Mouse (Mus musculus): Measurements from ENCODE around the gene Lep. TPM values are rescaled to one million over a fixed set of nuclear protein-coding genes. Genes with fewer than 3 reads are reported as not detected.

The Lep gene
- polyA plus RNA-seq, 1 experiment: 3.0 TPM

DNA sequence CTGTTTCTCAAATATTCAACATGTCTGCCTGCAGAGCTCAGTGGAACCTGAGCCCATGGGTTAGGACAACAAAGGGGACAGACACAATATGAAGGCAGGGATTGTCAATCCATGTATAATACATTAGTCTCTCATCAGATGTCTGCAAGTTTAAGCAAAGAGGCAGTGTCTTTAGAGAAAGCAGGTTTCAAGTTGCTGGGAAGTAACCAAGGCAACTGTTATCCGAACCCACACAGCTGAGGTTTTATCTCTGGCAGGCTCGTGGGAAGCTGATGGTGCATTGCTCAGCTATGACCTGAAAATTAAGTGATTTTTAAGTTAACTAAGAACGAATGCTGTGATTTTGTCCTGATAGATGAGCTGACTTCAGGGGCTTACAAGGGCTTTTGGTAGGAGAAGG lies 40.4 kb downstream of the Lep start:
- Histone ChIP-seq H3K27ac (ENCODE audit: control insufficient read depth, insufficient read depth, low read length) (no peak overlapping the region), H3K4me3 (ENCODE audit: control insufficient read depth, insufficient read depth, low read length) (no peak overlapping the region), H3K36me3 (ENCODE audit: control insufficient read depth, insufficient read depth, low read length) (no peaks in the 10 kb centered on the region), H3K4me1 (replicated peaks; ENCODE audit: control insufficient read depth, insufficient read depth, low read length) (no peaks in the 10 kb centered on the region), H3K27me3 (ENCODE audit: control insufficient read depth, insufficient read depth, low read length) (no peaks in the 10 kb centered on the region)
- TF ChIP-seq CTCF (IDR thresholded peaks at IDR 0.05; ENCODE audit: borderline replicate concordance, control insufficient read depth, extremely low read depth, insufficient read depth, low read length, poor library complexity): no peak
- no peak for TF ChIP-seq POLR2A (IDR thresholded peaks at IDR 0.05; ENCODE audit: control insufficient read depth, extremely low read depth, insufficient read depth, low read length, poor library complexity)
- 77% methylated on average over 3 of the region's 3 CpGs for WGBS
- no peak for DNase-seq

DNA sequence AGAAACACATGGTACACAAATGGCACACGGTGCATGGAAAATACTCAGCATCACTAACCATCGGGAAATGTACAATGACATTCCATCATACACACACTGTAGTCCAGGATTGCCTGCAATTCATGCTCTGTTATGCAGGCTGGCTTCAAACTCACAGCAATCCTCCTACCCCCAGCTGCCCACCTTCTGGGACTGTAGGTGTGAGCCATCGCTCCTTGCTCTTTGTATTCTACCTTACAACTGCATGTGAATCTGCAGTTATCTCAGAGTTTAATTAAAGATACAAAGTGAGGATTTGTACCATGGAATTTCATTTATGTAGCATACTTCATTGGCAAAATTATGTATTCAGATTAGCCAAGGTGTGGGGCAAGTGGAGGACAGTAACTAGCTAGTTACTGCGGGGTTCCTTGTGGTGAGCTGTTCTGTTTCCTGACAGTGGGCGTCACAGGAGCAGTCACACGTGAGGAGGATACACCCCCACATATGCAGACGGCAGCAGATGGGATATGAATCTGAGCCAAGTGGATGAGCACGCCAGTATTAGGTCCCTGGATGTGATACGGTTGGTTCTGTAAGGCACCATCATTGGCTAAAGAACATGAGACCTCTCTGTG lies 41.3 kb downstream of the Lep start:
- DNase-seq: no peak
- Histone ChIP-seq H3K27me3 (ENCODE audit: control insufficient read depth, insufficient read depth, low read length) (no peaks in the 10 kb centered on the region), H3K27ac (ENCODE audit: control insufficient read depth, insufficient read depth, low read length) (no peak overlapping the region), H3K4me1 (replicated peaks; ENCODE audit: control insufficient read depth, insufficient read depth, low read length) (no peaks in the 10 kb centered on the region), H3K36me3 (ENCODE audit: control insufficient read depth, insufficient read depth, low read length) (no peaks in the 10 kb centered on the region), H3K4me3 (ENCODE audit: control insufficient read depth, insufficient read depth, low read length) (no peak overlapping the region)
- no peak for TF ChIP-seq CTCF (IDR thresholded peaks at IDR 0.05; ENCODE audit: borderline replicate concordance, control insufficient read depth, extremely low read depth, insufficient read depth, low read length, poor library complexity)
- no peak for TF ChIP-seq POLR2A (IDR thresholded peaks at IDR 0.05; ENCODE audit: control insufficient read depth, extremely low read depth, insufficient read depth, low read length, poor library complexity)
- 88% methylated on average over 9 of the region's 9 CpGs for WGBS

DNA sequence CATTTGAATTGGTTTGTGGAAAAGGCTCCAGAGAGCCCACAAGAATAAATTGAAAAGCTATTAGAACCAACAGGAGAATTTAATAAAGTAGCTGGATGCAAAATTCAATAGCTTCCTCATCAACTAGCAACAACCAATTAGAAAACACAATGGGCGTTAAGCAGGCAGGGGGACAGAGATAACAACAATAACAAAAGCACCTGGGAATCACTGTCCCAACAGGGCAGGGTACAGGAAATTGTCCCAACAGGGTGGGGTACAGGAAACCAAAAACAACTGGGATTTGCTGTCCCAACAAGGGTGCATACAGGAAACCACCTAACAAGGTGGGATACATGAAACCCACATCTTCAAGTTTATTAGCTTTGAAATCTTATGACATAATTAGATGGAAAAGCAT lies 48.4 kb downstream of the Lep start:
- H3K27ac ChIP-seq (ENCODE audit: control insufficient read depth, insufficient read depth, low read length): no peak overlapping the region
- 91% methylated on average over 1 of the region's 1 CpGs for WGBS

DNA sequence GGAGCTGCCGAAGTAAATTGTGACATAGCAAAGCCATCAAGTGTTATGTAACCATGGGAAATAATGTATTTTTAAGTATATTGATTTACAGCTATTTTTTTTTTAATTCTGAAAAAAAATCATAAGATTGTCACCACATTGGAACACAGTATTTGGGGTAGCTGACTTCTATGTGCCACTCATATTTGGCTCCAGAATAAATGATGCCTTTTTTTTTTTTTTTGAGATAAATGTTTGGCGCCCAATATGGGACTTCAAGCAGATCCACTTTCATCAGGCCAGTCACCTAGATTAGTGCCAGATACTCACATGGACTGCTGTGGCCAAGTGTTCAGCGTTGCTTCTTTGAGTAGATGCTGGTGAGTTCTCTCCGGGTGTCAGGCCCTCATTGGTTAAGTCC lies 51.5 kb downstream of the Lep start:
- 95% methylated on average over 4 of the region's 4 CpGs for WGBS
- H3K36me3 ChIP-seq (ENCODE audit: control insufficient read depth, insufficient read depth, low read length): no peaks in the 10 kb centered on the region
- H3K27me3 ChIP-seq (ENCODE audit: control insufficient read depth, insufficient read depth, low read length): no peaks in the 10 kb centered on the region
- H3K4me3 ChIP-seq (ENCODE audit: control insufficient read depth, insufficient read depth, low read length): no peak overlapping the region
- DNase-seq: no peak
- H3K27ac ChIP-seq (ENCODE audit: control insufficient read depth, insufficient read depth, low read length): no peak overlapping the region
- no peaks in the 10 kb centered on the region for H3K4me1 ChIP-seq (replicated peaks; ENCODE audit: control insufficient read depth, insufficient read depth, low read length)
- no peak for TF ChIP-seq CTCF (IDR thresholded peaks at IDR 0.05; ENCODE audit: borderline replicate concordance, control insufficient read depth, extremely low read depth, insufficient read depth, low read length, poor library complexity)
- TF ChIP-seq POLR2A (IDR thresholded peaks at IDR 0.05; ENCODE audit: control insufficient read depth, extremely low read depth, insufficient read depth, low read length, poor library complexity): no peak

More for the DNA sequence above, 48.4 kb downstream of the Lep start:
- TF ChIP-seq POLR2A (IDR thresholded peaks at IDR 0.05; ENCODE audit: control insufficient read depth, extremely low read depth, insufficient read depth, low read length, poor library complexity): no peak
- TF ChIP-seq CTCF (IDR thresholded peaks at IDR 0.05; ENCODE audit: borderline replicate concordance, control insufficient read depth, extremely low read depth, insufficient read depth, low read length, poor library complexity): no peak
- Histone ChIP-seq H3K36me3 (ENCODE audit: control insufficient read depth, insufficient read depth, low read length) (no peaks in the 10 kb centered on the region), H3K4me1 (replicated peaks; ENCODE audit: control insufficient read depth, insufficient read depth, low read length) (no peaks in the 10 kb centered on the region), H3K4me3 (ENCODE audit: control insufficient read depth, insufficient read depth, low read length) (no peak overlapping the region), H3K27me3 (ENCODE audit: control insufficient read depth, insufficient read depth, low read length) (no peaks in the 10 kb centered on the region)
- DNase-seq: no peak

DNA sequence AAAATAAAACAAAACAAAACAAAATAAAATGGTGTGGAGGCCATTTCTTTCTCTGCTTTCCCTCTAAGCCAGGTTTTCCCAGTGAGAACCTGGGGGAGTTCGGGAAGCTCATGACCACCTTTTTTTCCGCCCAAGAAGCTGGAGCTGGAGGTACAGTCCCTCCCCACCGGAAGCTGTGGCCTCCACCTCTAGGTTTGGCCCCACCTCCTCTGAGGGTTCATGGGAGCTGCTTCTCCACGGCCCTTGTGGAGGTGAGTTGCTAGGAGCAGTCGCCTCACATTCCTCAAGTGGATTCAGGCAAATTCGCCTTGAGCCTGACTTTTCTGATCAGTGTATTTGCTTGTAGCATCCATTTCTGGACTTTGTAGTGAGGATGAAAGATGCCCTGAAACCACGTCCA lies 55.7 kb downstream of the Lep start:
- Histone ChIP-seq H3K4me3 (ENCODE audit: control insufficient read depth, insufficient read depth, low read length) (no peak overlapping the region), H3K27me3 (ENCODE audit: control insufficient read depth, insufficient read depth, low read length) (no peaks in the 10 kb centered on the region), H3K27ac (ENCODE audit: control insufficient read depth, insufficient read depth, low read length) (no peak overlapping the region), H3K36me3 (ENCODE audit: control insufficient read depth, insufficient read depth, low read length) (no peaks in the 10 kb centered on the region), H3K4me1 (replicated peaks; ENCODE audit: control insufficient read depth, insufficient read depth, low read length) (no peaks in the 10 kb centered on the region)
- TF ChIP-seq CTCF (IDR thresholded peaks at IDR 0.05; ENCODE audit: borderline replicate concordance, control insufficient read depth, extremely low read depth, insufficient read depth, low read length, poor library complexity) (no peak), POLR2A (IDR thresholded peaks at IDR 0.05; ENCODE audit: control insufficient read depth, extremely low read depth, insufficient read depth, low read length, poor library complexity) (no peak)
- DNase-seq: no peak
- 80% methylated on average over 7 of the region's 7 CpGs for WGBS

DNA sequence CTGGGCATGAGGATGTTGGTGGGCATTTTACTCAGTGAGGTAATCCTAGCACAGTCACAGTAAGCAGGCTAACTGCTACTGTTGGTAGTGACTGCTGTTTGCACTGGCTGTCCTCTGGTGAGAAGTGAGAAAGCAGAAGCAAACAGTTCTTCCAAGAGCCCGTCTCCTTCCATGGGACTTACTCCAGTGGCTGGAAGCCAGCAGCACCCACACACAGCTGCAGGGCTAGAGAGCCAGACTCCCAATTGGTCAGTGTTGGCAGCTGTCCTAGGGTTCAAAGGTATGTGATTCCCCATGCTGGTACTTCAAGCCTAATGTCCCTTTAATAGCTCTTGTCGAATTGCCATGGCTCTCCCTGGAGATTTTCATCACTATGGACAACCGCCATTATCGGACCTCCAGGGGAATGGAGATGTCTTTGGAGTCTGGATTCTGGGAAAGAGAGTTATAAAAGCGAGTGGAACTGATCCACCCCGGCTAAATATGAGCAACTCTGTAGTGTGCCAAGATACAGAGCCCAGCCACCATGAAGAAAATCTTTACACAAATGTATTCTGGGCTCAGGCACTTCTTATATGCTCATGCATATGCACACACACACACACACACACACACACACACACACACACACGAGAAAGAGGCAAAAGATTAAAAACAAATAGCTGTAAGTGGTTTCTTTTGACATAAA lies 57.5 kb downstream of the Lep start:
- TF ChIP-seq CTCF (IDR thresholded peaks at IDR 0.05; ENCODE audit: borderline replicate concordance, control insufficient read depth, extremely low read depth, insufficient read depth, low read length, poor library complexity) (no peak), POLR2A (IDR thresholded peaks at IDR 0.05; ENCODE audit: control insufficient read depth, extremely low read depth, insufficient read depth, low read length, poor library complexity) (no peak)
- WGBS: 75% methylated on average over 7 of the region's 7 CpGs
- Histone ChIP-seq H3K27me3 (ENCODE audit: control insufficient read depth, insufficient read depth, low read length) (no peaks in the 10 kb centered on the region), H3K4me1 (replicated peaks; ENCODE audit: control insufficient read depth, insufficient read depth, low read length) (no peaks in the 10 kb centered on the region), H3K27ac (ENCODE audit: control insufficient read depth, insufficient read depth, low read length) (no peak overlapping the region), H3K36me3 (ENCODE audit: control insufficient read depth, insufficient read depth, low read length) (no peaks in the 10 kb centered on the region), H3K4me3 (ENCODE audit: control insufficient read depth, insufficient read depth, low read length) (no peak overlapping the region)
- no peak for DNase-seq
